Mouse (Mus musculus): ENCODE data around the gene Gja10.

Gja10 gene

GRCm38 (mm10) chr4:32602660-32603059 is at the start of gene Gja10:
TSS of gene Gja10 (minus strand) at chr4:32602760.
- DNase-seq (ENCODE audit: low spot score in 2 of 2), result no peak

GRCm38 (mm10) chr4:32651669-32652068 is 49.1 kb upstream of the Gja10 start:
- no peak for DNase-seq (ENCODE audit: low spot score in 2 of 2)

GRCm38 (mm10) chr4:32621637-32622036 is 19.1 kb upstream of the Gja10 start:
- no peak for DNase-seq (ENCODE audit: low spot score in 2 of 2)

- DNase-seq (ENCODE audit: low spot score in 2 of 2), result peak; percentile 99
Observed at GRCm38 (mm10) chr4:32615034-32615881, 12.7 kb upstream of the Gja10 start, which contains the start of gene Casp8ap2. TSS of gene Casp8ap2 (plus strand) at chr4:32615451.

GRCm38 (mm10) chr4:32601135-32601534 is 1.4 kb downstream of the Gja10 start:
- DNase-seq (ENCODE audit: low spot score in 2 of 2), result peak in 1 of 2 experiments; percentile 12

GRCm38 (mm10) chr4:32588237-32588636 is 14.3 kb downstream of the Gja10 start:
- peak in 1 of 2 experiments; percentile 35 for DNase-seq (ENCODE audit: low spot score in 2 of 2)

- DNase-seq (ENCODE audit: low spot score in 2 of 2), result no peak
Observed at GRCm38 (mm10) chr4:32587543-32587942, 15.0 kb downstream of the Gja10 start.

- DNase-seq (ENCODE audit: low spot score in 2 of 2), result peak; percentile 35 to 48
Observed at GRCm38 (mm10) chr4:32586596-32586995, 16.0 kb downstream of the Gja10 start.

- no peak for DNase-seq (ENCODE audit: low spot score in 2 of 2)
Observed at GRCm38 (mm10) chr4:32584181-32584580, 18.4 kb downstream of the Gja10 start.

- DNase-seq (ENCODE audit: low spot score in 2 of 2), result no peak
Observed at GRCm38 (mm10) chr4:32579850-32580249, 22.7 kb downstream of the Gja10 start.

GRCm38 (mm10) chr4:32575165-32575564 is 27.4 kb downstream of the Gja10 start:
- DNase-seq (ENCODE audit: low spot score in 2 of 2), result peak; percentile 43 to 48

GRCm38 (mm10) chr4:32574604-32575003 is 28.0 kb downstream of the Gja10 start:
- DNase-seq (ENCODE audit: low spot score in 2 of 2), result no peak

GRCm38 (mm10) chr4:32573586-32573985 is 29.0 kb downstream of the Gja10 start:
- no peak for DNase-seq (ENCODE audit: low spot score in 2 of 2)

GRCm38 (mm10) chr4:32572118-32572517 is 30.4 kb downstream of the Gja10 start:
- peak; percentile 43 to 54 for DNase-seq (ENCODE audit: low spot score in 2 of 2)

- no peak for DNase-seq (ENCODE audit: low spot score in 2 of 2)
Observed at GRCm38 (mm10) chr4:32571441-32571840, 31.1 kb downstream of the Gja10 start.

- no peak for DNase-seq (ENCODE audit: low spot score in 2 of 2)
Observed at GRCm38 (mm10) chr4:32570939-32571317, 31.6 kb downstream of the Gja10 start.

GRCm38 (mm10) chr4:32569995-32570938 is 32.3 kb downstream of the Gja10 start:
- no peak for DNase-seq (ENCODE audit: low spot score in 2 of 2)

GRCm38 (mm10) chr4:32569054-32569453 is 33.5 kb downstream of the Gja10 start:
- DNase-seq (ENCODE audit: low spot score in 2 of 2), result no peak

- DNase-seq (ENCODE audit: low spot score in 2 of 2), result peak; percentile 77 to 81
Observed at GRCm38 (mm10) chr4:32564918-32565317, 37.6 kb downstream of the Gja10 start.

GRCm38 (mm10) chr4:32564416-32564815 is 38.1 kb downstream of the Gja10 start:
- peak in 1 of 2 experiments; percentile 39 for DNase-seq (ENCODE audit: low spot score in 2 of 2)

- no peak for DNase-seq (ENCODE audit: low spot score in 2 of 2)
Observed at GRCm38 (mm10) chr4:32562319-32563115, 40.0 kb downstream of the Gja10 start.

Measured in spleen, postnatal 36 days (tissue).